Mouse (Mus musculus) lung, postnatal 0 days (tissue): ENCODE measurements around the gene Lgals4.

ENCODE experiments used
- CTCF ChIP-seq: IDR thresholded peaks from 2 replicates; pipeline ENCODE4 v1.5.1; 2016; ENCODE audit warnings: antibody characterized with exemption, mild to moderate bottlenecking
- EP300 ChIP-seq: IDR thresholded peaks from 2 replicates; pipeline ENCODE4 v1.6.1; 2016; ENCODE audit warnings: antibody characterized with exemption, mild to moderate bottlenecking, control low read depth

DNA sequence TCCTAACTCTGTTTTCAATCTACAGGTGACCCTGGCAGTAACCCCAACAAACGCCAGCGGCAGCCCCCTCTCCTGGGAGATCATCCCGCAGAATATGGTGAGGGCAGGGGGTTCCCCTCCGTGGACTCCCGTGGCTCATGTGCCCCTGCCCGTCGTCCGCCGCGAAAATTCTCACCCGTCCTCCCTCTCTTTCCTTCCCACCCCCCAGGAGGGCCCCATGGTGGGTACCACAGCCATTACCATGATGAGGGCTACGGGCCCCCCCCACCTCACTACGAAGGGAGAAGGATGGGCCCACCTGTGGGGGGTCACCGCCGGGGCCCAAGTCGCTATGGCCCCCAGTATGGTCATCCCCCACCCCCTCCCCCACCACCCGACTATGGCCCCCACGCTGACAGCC, 15.2 kb upstream of the Lgals4 start:
- TF ChIP-seq CTCF (no peak), EP300 (no peak)
